Mouse (Mus musculus) bone marrow macrophage, adult 2 months (primary cell): ENCODE measurements at regions not wholly inside any gene's neighbourhood (a gene's known extent, or its start where the extent isn't known, plus 50 kb on each side); places are given as distances from the start of the nearest gene placed in this dataset.

Source experiments
- H3K27ac ChIP-seq: 2 replicates; pipeline ENCODE4 v1.5.1; 2012; ENCODE audit warnings: low read depth, low read length; ENCODE audit not compliant: insufficient read depth
- H3K4me1 ChIP-seq: 2 replicates; pipeline ENCODE4 v1.6.1; 2012; ENCODE audit warnings: low read length; ENCODE audit not compliant: control insufficient read depth, insufficient read depth
- H3K4me3 ChIP-seq: 2 replicates; pipeline ENCODE4 v1.5.1; 2012; ENCODE audit warnings: mild to moderate bottlenecking, low read length, moderate library complexity; ENCODE audit not compliant: insufficient read depth
- CTCF ChIP-seq: IDR thresholded peaks from 2 replicates; pipeline ENCODE4 v1.5.1; 2012; ENCODE audit warnings: low read depth, mild to moderate bottlenecking, low read length, moderate library complexity
- POLR2A ChIP-seq: IDR thresholded peaks from 2 replicates; pipeline ENCODE4 v1.6.1; 2012; ENCODE audit warnings: mild to moderate bottlenecking, low read depth, low read length, borderline replicate concordance

DNA sequence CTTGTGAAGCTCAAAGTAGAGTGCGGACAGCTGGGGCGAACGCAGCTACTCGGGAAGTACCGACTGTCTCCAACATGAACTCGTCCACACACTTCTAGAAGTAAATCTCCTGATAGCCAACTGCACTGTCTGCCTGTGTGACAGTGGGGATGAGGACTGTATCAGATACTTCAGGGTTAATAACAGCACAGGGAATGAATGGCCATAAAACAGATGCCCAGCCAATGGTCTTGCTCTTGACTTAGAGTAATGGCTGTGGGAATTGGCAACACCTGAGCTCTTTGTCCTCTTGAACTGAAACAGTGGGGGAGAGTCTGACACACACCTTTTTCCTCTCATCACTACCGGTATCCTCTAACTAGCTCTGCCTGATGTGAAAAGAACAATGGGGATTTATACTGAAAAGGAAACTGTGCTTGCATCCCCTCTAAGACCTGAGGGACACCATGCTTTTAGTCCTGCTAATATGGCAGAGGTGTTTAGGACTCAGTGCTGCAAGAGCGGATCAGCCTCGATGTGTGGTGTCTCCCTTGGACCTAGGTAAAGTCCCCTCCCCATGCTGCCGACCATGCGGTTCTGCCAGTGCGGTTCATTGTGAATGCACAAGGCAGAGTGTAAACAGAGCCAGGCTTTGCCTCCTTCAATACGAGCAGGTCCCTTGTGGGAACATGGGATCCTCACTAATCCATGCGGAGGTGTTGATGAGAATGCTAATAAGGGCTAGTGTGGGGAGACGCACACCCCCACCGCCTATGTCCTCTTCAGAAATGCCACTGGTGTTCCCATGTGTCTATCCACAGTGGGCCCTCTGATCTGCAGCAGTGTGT, 355.5 kb downstream of the Eipr1 start:
- no peak for TF ChIP-seq CTCF
- TF ChIP-seq POLR2A, result no peak
- H3K27ac ChIP-seq, result no peak overlapping the region
- H3K4me3 ChIP-seq, result no peak overlapping the region
- H3K4me1 ChIP-seq, result no peaks in the 10 kb centered on the region

DNA sequence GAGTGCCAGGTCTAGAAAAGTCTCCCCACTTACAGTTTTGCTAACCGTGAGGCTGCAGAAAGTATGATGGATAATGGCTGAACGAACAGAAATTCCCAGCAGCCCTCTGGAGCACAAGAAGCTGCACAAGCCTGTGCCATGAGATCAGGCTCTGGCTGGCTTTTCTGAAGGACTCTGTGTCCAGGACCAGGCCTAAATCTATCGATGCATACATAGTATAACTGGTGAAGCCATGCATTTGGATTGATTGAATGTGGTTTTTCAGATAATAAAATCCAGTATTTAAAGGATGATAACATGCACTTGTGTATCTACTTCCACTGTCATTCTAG, 356.1 kb downstream of the Eipr1 start:
- no peaks in the 10 kb centered on the region for H3K4me1 ChIP-seq
- H3K4me3 ChIP-seq, result no peak overlapping the region
- TF ChIP-seq CTCF, result no peak
- TF ChIP-seq POLR2A, result no peak
- H3K27ac ChIP-seq, result no peak overlapping the region

DNA sequence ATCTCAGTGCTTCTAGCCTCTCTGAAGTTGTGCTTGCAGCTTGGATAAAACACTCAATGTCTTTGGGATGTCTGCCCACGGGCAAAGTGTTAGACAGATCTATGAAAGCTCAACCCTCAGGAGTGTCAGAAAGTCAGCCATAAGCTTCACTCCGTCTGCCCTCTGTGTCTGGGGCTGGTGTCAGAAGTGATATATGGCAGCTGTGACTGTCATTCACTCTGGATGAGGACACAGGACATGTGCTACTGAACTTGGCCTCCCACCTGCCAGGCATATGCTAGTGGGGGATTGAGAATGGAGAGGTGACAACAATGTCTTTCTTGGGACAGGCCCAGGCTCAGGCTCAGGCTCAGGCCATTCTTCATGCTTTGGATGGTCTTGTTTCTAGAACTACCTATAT, 366.7 kb downstream of the Eipr1 start:
- Histone ChIP-seq H3K27ac (no peak overlapping the region), H3K4me1 (no peaks in the 10 kb centered on the region), H3K4me3 (no peak overlapping the region)
- TF ChIP-seq POLR2A (no peak), CTCF (no peak)

DNA sequence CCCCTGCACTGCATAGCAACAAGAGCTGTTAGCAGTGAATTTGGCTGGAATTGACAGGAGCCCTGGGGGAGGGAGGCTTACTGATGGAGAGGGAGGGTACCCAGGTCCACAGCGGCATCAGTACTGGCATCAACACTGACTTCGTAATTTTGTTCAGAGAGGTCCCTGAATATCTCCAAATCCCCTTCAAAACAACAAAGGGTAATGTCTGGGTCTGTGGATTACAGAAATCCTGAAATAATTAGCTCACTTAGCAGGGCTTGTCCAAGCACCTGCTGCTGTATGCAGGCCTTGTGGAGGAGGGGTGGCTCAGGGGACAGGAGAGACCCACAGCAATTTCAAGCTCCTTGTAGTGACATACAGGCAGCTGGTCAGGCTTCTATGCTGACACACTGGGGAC, 369.6 kb downstream of the Eipr1 start:
- no peak for TF ChIP-seq POLR2A
- no peak for TF ChIP-seq CTCF
- Histone ChIP-seq H3K4me3 (no peak overlapping the region), H3K4me1 (no peaks in the 10 kb centered on the region), H3K27ac (no peak overlapping the region)

DNA sequence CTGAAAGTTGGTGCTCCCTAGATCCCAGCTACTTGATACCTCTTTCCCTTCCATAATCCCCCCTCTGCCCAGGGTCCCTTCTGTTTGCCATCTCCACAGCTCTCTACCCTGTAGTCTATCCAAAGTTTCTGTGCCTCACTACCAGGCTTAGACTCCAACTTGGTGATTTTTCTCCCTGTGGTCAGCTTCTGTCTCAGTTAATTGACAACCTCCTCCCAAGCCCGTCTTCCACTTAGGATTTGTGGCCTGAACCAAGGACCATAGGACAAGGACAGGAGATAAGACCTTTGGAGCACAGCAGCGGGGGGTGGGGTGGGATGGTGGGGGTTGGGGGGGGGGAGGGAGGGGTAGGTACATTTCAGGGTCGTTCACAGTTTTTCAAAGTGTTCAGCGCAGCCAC, 371.3 kb downstream of the Eipr1 start:
- no peak for TF ChIP-seq CTCF
- TF ChIP-seq POLR2A, result no peak
- Histone ChIP-seq H3K27ac (no peak overlapping the region), H3K4me1 (no peaks in the 10 kb centered on the region), H3K4me3 (no peak overlapping the region)

DNA sequence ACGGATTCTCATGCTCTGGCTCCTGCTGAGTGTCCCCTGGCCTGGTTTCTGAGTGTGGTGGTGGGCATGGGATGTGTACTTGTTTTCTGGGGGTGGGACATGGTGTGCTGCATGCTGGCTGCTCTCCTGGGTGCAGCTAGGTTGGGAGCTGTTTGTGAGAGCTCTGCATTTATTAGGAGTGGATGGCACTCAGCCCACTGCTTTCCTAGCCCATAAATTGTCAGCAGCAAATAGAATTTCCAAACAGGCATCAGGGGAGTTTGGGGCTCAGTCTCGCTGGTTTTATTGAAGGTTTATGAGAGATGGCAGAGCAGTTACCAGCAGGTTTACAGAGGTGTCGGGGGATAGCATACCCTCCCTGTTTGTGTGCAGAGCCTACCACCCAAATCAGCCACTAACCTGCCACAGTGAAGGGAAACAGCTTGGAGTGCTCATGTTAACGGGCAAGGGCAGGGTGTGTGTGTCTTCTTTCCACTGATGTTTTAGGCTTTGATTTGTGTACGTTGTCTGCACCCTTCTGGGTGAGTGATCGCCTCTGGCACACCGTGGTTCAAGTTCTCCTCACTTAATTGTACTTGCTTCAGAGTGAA, 372.6 kb downstream of the Eipr1 start:
- no peaks in the 10 kb centered on the region for H3K4me1 ChIP-seq
- no peak overlapping the region for H3K4me3 ChIP-seq
- no peak overlapping the region for H3K27ac ChIP-seq
- no peak for TF ChIP-seq CTCF
- no peak for TF ChIP-seq POLR2A

DNA sequence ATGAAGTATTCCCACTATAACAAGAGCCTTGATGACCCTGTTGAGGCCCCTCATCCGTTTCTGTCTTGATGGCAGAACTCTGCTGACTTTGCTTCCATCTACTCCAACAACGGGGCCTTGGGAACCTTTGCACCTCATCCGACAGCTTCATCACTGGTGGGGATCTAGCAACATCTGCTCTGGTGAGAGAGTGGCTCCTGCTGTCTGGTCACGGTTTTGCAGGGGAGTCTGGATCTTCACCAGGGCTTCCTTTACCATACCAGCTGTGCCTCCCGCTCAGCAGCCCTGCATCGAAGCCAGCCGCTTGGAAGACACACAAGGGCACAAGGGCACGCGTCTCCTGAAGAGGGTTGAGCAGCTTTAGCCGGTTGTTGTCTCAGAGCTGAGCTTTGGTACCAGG, 377.2 kb downstream of the Eipr1 start:
- no peak for TF ChIP-seq CTCF
- no peak for TF ChIP-seq POLR2A
- Histone ChIP-seq H3K27ac (no peak overlapping the region), H3K4me1 (no peaks in the 10 kb centered on the region), H3K4me3 (no peak overlapping the region)

DNA sequence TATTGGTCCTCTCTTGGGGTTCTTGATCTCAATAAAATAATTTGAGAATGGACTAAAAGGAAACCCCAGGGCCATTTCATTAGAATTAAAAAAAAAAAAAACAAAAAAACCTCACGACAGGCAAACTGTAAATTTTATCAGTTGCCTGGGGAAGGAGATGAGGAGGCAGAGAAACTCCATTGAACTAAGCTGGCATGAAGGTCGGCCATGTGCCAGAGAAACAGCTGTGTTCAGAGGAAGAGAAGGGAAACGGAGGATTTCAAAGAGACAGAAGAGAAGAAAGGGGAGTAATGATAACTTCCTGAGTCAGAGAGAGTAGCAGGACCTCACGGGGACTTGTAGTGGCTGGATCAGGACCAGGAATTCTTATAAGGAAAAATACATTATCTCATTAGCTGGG, 377.7 kb downstream of the Eipr1 start:
- Histone ChIP-seq H3K4me3 (no peak overlapping the region), H3K27ac (no peak overlapping the region), H3K4me1 (no peaks in the 10 kb centered on the region)
- TF ChIP-seq POLR2A, result no peak
- TF ChIP-seq CTCF, result no peak

DNA sequence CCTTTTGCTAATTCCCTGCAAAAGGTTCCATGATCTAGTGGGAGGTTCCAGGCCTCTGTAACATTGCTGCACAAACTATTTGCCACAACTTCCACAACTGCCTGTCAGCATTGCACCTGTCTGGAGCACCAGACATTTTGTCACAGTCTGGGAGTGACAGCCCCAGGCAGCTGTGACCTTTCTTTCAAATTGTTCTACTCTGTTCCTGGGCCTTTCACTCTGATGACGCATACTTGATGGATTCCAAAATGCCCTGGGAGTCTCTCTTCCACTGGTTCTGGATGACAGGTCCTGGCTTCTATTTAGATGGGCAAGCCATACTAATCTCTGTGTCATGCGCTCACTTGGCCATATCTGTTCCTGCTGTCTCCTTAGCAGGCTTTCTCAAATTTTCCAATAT, 382.7 kb downstream of the Eipr1 start:
- Histone ChIP-seq H3K4me3 (no peak overlapping the region), H3K27ac (no peak overlapping the region), H3K4me1 (no peaks in the 10 kb centered on the region)
- no peak for TF ChIP-seq POLR2A

DNA sequence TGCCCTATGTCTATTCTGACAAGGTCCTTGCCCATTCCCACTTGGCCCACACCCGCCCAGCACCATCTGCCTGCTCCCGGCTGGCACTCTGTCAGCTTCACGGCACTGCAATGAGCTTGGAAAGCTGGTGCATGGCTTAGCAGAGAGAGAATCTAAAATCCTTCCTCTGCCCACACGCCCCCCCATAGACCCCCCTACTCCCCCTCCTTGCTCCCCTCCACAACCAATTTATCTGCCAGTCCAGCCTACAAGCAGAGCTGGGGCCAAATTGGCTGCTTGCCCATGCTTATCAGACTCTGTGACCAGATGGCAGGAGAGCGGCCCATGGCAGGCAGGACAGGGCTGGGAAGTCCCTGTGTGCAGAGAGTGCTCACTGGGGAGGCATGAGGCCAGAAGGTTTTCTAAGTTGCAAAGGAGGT, 385.3 kb downstream of the Eipr1 start:
- no peaks in the 10 kb centered on the region for H3K4me1 ChIP-seq
- no peak overlapping the region for H3K4me3 ChIP-seq
- TF ChIP-seq CTCF (no peak), POLR2A (no peak)
- H3K27ac ChIP-seq, result no peak overlapping the region

DNA sequence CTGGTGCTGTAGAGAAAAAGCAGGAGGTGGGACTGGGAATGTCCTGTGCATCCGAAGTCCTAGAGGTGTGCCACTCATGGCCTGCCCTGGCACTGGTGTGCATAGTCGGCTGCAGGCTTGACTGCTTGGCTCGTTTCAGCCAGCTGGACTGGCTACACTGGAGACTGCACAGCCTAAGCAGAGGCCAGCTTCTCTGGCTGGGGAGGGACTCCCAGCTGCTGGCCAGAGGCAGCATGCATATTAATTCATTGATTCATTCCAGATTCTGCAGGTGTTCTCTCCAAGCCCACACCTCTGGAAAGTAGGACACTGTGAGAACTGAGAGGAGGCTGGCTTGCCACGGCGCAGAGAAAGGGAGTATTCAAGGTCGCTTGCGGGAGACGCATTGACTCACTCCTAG, 385.9 kb downstream of the Eipr1 start:
- Histone ChIP-seq H3K27ac (no peak overlapping the region), H3K4me1 (no peaks in the 10 kb centered on the region), H3K4me3 (no peak overlapping the region)
- TF ChIP-seq POLR2A (no peak), CTCF (no peak)
